Mouse (Mus musculus) right cerebral cortex, postnatal 4 days (tissue): Measurements from ENCODE around the gene Hoxc4.

Experiments
- DNase-seq: peaks from one replicate; pipeline ENCODE4 v3.0.0-alpha.2; 2022

Gene Hoxc4

DNA sequence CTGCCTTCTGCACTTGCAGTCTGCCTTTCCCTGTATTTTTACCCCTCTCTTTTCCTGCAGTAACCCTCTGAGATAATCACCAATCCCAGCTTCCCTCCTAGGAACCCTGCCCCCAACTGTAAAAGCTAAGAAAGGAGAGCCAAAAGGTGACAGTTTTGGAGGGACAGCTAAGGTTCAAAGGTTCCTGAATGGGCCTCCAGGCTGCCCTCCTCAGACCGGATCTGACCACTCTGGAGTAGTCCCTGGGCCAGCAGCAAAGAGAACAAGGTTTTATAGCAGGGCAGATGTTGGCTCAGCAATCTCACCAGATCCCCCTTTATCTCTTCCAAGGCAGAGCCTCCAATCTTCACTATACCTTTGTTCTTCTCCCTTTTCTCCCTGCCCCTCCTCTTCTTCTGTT, 23.5 kb downstream of the Hoxc4 start:
- no peak for DNase-seq

DNA sequence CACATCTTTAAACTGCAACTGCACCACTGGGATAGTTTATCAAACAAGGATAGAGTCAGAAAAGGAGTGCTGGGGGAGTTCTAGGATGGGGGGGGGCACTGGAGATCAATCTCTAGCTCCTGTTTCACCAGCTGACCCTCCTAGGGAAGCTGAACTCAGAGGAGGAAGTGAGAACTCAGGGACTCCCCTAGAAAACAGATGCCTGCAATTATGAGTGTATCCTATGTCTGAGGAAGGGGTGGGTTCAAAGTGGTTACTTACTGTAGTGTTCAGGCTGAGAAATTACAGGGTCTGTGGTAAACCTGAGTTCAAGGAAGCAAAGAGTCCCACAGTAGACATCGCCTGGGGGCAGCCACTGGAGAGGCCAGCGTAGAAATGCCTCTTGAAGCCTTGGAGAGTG, 32.9 kb downstream of the Hoxc4 start:
- DNase-seq: no peak

DNA sequence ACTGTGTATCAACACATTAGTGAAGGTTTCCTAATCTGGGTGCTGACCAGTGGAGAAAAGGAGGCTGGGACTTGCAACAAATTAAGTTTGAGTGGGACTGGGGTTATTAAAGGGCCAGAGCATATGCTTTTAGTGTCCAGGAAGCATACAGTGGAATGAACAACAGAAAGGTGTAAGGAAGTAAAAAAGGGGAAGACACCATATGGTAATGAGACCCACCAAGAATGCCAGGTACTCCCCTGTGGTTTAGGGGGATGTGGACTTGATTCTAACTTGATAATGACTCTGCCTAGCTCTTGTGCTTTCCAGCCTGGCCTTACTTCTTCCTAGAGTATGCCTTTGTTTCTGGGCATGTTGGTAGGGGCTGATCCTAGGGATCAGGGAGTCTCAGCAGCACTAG, 34.5 kb downstream of the Hoxc4 start:
- no peak for DNase-seq

DNA sequence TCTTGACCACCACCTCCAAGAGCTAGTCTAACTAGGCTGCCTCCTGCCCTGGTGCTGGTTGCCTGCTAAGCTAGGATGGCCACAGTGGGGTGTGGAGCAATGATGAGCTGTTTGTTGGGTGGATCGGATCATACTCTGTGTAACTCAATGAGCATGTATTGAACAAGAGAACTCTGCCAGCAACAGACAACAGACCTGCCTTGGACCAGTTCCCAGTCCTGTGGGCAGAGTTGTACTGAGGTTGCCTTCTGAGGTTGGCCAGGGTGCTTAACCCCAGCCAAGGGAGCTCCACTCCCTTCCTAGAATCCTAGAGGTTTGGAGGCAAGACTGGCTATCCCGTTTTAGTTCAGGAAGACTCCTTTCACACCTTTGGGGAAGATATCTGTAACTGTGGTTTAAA, 37.7 kb downstream of the Hoxc4 start:
- DNase-seq: no peak

DNA sequence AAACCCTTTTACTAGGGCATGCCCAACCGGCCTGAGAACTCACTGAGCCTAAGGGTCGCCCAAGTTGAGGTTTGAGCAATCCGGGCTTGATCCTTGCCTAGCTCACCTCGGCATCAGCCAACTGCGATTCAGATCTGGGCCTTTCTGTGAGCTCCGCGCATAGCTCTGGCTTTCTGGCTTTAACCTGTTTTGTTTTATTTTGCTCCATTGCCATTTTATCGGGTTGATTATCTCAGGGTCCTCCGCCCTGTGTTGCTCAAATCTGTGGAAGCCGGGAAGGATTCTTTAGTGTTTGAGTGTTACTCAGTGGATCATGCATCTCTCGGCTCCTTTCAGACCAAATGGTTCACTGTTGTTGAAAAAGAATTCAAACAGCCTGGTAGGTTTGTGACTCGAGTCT, 40.0 kb downstream of the Hoxc4 start:
- no peak for DNase-seq

DNA sequence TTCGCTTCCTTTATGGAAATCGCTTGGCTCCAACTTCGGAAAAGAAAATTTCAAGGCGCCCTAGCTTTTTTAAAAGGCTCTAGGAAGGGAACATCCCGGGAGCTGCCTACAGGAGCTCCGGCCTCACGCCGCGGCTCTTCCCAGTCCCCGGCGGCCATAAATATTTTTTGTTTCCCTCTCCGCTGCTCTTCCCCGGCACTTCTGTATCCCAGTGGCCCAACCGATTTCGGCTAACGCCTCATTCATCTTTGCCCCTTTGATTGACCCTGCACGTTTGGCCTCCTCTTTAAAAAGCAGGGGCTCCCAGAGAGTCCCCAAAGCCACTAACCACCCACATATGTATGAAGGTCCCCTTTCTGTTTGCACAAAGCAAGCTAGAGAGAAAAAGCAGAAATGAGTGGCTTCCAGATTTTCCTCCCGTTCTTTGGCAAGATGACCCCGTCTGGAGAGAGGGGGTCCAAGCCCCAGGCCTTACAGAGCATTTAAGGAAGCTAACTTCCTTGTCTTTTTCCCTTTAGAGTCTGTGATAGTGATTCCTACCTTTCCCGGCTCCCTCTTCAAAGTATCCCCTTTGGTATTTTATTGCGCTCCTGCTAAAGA, 40.8 kb downstream of the Hoxc4 start:
- DNase-seq: no peak

DNA sequence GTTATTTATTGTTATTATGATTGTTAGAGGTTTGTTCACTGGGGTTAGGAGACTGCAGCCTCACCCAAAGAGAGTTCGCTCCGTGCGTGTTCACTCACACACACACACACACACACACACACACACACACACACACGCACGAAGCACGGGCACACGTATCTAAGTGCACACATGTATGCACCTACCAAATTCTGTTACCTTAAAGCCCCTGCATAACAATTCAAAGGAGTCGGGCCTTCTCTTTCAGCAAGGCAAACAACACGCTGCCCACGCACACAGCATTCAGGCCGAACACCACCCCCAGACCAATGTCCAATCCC, 41.2 kb downstream of the Hoxc4 start:
- no peak for DNase-seq

DNA sequence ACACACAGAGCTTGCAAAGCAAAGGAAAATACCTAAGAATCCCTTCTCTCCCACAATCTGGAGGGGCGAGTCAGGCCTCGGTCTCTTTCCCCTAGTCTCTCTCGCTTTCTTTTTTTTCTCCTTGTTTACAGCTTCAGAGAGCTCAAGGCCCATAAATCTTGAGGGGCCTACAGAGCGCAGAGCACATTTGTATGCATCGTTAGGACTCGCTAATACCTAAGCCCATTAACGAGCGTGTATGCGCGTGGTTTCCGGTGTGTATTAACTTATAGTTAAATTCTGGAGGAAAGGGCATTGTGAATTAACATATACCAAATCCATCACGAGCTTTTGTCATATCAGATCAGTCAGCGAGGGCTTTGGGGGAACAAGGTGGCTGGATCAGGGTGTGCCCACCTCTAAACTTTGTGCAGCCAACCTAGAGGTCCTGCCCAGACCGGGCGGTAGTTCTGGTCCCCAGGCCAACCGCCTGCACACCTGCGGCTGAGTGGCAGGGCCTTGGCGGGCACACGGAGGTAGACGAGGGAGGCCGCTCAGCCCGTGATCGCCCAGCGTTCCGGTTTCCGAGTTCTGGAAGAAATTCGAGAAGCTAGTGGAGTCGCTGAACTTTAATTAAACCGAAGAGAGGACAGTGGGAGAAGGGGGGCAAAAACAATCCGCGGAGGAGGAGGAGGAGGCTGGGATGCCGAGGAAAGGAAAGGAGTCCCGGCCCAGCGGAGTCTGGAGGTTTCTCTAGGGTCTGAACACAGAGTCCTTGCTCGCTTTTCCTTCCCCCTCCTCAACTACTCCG, 41.8 kb downstream of the Hoxc4 start:
- DNase-seq: no peak

DNA sequence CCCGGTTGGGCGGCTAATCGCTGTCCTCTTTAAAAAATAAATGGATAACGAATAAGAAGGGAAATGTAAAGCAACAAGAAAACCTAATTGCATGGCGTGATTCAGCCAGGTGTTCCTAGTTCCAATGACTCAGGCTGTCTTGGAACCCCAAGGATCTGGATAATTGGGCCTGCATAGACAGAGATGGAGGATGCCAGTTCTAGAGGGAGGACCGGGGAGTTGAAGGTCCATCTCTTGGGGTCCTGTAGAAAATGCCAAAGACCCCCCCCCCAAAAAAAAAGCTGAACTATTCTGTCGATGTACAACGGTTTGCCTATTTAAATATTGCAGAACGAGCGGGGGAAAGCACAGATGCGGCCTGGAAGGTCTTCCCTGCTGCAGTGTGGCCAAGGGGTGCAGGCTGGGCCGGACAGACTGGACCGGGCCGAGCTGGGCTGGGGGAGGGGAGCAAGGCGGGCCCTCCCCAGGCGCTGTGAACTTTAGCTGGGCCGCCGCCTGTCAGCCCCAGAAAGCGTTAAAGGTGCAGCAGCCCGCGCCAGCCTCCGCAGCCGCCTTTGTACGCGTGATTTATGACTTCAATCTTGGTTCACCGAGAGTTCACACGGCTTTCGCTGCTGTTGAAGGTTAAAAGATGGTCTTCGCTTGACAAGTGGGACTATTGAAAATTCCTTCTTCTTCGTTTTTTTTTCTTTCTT, 42.5 kb downstream of the Hoxc4 start:
- DNase-seq: no peak

DNA sequence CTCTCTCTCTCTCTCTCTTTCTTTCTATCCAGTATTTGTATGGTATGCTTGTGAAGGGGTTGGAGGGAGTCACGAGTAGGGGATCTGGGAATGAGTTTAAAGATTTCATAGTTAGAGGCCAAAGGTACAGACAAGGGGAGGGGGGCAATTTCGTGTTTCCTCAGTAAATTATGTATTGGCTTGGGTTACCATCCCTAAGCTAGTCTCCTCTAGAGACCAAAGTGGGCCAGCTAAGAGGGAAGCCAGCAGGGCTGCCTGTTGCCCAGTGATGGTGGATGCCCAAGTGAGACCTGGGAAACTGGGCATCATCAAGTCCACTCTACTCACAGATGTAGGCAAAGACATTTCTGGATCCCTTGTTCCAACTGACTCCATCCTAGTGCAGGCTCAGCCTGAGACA, 43.3 kb downstream of the Hoxc4 start:
- no peak for DNase-seq

DNA sequence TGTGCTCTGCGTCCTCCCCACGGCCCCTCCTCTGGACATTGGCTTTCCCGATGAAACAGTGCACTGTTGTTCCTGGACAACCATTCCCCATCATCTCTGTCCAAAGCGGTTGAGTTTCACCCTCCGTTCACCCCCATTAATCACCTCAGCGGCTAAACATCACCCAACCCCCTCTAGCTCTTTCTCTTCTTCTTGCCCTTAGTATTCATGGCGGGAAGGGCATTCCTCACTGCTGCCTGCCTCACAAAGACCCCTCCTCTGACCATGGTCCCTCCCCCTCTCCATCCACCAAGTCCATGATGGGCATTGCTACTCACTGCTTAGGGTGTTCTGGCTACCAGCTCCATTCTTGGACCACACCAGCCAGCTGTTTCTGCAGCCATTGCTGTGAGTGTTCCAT, 46.9 kb downstream of the Hoxc4 start:
- no peak for DNase-seq

DNA sequence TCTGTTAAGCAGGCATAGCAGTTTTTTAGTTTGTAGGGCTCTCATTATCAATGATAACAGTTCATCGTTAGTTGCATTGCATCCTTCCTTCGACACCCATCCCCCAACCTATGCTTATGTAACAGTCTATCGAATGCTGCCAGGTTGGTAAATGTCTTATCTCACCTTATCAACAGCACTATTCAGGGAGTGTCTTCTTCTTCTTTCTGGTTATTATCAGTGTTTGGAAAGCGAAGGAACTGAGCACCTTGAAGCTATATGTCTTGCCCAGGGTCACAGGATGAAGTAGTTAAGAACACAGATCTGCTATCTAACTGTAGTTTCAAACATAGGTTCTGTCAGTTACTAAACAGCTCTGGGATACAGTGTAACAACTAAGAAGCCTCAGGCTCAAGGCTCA, 49.0 kb downstream of the Hoxc4 start:
- no peak for DNase-seq

DNA sequence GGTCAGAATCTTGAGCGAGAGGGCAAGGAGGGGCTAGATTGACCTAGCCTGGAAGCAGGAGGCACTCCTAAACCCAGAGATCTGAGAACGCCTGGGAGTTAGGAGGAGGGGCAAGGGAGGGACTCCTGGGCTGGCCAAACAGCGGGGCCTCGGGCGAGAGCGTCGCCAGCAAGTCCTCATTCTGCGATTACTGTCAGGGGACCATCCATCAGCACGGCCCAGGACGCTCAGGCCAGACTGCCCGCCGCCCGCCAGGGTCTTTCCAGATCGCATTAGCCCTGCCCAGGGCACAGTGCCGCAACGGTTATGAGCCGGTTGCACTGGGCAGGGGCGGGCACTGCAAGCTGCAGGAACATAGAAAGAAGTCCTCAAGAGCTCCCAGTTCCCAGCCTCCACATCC, 50.4 kb downstream of the Hoxc4 start:
- DNase-seq: no peak

DNA sequence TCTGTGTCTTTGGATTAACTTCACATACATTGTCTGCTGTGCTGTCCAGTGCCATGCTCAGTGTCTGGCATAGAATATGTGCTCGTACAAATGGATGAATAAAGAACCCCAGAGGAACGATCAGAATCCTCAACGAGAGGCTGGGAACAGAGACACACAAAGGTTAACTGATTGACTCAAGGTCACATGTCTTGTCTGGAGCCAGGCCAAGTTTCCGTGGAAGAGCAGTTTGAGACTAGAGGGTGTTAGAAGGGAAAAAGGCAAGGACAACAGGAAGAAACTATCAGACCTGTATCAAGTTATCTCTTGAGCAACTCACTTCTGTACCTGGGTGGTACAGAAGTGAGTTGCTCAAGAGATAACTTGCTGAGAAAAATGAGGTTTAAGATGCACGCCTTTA, 52.5 kb downstream of the Hoxc4 start:
- DNase-seq: no peak

DNA sequence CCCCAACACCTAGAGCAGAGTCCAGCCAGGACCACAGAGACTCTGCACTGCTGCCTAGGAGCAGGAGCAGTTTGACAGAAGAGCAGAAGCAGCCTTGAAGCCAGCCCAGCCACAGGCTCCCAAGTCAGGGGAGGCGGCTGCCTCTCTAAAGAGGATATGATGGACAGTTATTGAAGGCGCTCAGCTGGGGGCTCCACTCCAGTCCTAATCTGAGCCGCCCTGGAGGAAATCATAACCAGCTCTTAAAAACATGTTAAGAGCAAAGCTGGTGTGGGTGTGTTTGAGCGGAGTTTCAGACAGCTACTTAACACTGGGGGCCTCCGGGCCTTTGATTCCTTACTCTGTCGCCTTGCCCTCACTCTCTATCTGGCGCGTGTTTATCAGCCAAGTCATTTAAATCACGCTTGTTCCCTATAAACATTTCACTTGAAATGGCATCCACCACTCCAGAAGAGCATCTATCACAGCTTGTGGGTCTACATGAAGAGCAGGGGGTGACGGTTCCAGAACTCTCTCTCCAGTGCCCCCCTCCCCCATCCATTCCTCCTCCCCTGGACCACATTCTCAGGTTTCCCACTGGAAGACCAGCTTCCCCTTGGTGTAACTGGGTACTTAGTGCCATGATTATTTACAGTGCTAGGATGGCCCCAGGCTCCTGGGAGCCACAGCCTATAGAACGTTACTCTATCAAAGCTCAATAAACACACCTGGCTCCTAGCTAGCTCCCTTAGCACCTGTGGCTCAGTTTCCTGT, 56.1 kb downstream of the Hoxc4 start:
- no peak for DNase-seq

DNA sequence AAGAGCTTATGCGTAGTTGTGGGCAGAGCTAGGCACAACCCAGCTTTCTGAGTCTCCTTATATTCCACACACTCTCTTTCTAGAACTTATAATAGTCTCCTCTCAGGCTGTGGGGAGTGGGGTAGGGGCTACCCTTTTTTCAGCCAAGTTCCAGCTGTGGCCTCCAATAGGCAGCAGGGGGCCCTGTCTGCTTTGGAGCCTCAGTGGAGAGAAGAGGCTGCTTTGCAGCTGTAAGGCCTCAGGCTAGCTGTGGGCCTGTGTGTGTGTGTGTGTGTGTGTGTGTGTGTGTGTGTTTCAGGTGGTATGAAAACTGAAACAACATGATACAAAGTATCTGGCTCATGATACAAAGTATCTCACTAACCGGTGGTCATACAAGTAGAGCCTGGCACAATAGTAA, 58.9 kb downstream of the Hoxc4 start:
- DNase-seq: no peak

DNA sequence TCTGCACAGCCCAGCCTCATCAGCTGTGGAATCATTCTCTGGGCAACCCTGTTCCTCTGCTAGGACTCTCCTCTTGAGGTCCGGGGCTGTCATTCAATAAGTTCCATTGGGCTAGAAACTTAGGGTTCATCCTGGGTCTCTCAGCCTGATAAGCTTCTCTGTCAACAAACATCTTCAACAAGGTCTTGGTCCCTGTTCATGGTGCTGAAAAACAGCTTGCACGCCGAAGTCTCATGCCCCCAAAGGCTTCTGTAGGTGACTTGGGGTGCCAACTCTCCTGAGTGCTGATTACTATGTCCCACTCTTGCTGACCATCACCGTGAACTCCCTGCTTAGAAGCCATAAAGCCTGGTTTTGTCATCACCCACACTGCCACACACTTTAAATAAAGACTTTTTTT, 63.9 kb downstream of the Hoxc4 start:
- DNase-seq: no peak

DNA sequence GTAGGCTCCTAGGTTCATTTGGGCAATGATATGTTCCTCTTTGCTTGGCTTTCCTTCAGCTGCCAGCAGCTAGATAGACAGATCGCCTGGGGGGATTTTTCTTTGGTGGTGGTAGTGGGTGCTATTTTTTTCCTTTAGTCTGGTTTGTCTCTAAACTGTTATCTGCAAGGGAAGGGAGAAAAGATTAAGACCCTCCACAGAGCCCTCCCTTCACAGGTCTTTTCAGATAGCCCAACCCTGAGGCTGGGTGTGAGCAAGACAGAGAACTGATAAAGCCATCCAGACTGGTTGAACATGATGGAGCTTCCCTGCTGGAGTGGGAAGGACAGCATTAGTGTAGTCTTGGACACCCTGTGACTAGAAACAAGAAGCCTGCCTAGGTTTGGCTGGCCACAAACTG, 64.9 kb downstream of the Hoxc4 start:
- DNase-seq: no peak

DNA sequence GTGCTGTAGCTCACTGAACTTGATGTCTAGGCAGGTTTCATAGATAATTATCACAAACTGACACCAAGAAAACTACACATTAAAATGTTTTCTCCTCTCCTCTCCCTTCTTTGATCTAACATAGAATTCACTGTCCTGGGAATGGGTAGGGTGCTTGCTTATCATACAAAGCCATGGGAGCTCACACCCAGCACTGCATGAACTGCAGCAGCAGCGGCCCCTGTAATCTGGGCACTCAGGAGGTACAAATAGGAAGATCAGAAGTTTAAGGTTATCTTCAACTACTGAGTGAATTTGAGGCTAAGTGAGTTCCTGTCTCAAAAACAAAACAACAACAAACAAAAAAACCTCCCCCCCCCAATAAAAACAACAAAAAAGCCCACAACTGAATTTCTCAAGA, 66.2 kb downstream of the Hoxc4 start:
- no peak for DNase-seq

DNA sequence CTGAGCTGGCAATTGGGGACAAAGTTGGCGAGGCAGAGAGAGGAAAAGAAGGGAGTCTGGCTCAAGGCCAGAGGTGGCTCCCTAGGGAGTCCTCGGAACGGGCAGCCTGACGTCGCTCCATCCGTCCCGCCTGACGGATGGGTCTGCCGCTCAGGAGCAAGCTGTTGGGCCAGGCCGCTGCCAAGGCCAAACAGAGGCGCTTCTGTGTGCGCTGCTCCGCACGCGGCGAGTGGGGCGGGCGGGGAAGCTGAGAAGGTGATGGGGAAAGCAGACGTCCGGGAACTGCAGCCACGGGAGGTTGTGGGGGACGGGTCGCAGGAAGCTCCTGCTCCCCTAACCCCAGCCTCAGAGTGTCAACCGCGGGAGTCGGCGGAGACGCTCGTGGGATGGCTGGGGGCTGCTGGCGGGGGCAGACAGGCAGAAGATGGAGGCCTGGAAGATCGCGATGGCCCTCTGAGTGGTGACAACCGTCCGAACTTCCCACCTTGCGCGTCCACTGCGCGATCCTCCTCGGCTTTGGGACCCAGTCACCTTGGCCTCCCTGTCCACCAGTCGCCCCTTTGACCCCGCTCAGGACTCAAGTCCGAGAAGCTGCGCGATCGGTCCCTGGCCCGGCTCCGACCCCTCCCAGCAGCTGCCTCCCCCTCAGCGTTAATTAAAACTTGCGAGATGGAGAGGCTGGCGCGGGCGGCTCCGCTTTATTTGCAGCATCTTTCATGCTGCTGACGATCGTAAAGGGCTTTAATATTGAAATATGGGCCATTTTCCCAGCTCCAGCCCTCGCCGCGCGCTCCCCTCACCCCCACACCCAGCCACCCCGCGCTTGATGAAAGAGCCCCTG, 67.3 kb downstream of the Hoxc4 start:
- DNase-seq: peak; percentile 33
